Mouse (Mus musculus) G1E (cell line): ENCODE measurements around the gene Ppp1r37. TPM values are rescaled to one million over a fixed set of nuclear protein-coding genes. Genes with fewer than 3 reads are reported as not detected.

Experiments used
- ATAC-seq: 2 replicates; pipeline ENCODE4 v1.8.0; 2016; ENCODE audit warnings: mild to moderate bottlenecking; ENCODE audit not compliant: insufficient number of reproducible peaks, poor library complexity, low FRiP score, severe bottlenecking; ENCODE audit errors: extremely low read depth
- DNase-seq: peaks from one replicate; pipeline ENCODE4 v3.0.0; 2012; ENCODE audit warnings: low spot score
- H3K27me3 ChIP-seq: 2 replicates; pipeline ENCODE4 v1.6.1; 2012; ENCODE audit warnings: mild to moderate bottlenecking, low read length, inconsistent platforms; ENCODE audit not compliant: insufficient read depth
- H3K36me3 ChIP-seq: replicated peaks from 2 replicates; pipeline ENCODE3; 2012; ENCODE audit warnings: mild to moderate bottlenecking, inconsistent platforms
- H3K4me1 ChIP-seq: 2 replicates; pipeline ENCODE4 v1.6.1; 2012; ENCODE audit warnings: low read depth, low read length, inconsistent platforms, mixed read lengths; ENCODE audit not compliant: insufficient read depth
- H3K4me3 ChIP-seq: 2 replicates; pipeline ENCODE4 v1.5.1; 2012; ENCODE audit warnings: low read depth, mild to moderate bottlenecking, inconsistent platforms, low read length, moderate library complexity, mixed read lengths
- H3K9me3 ChIP-seq: replicated peaks from 2 replicates; pipeline ENCODE4 v1.6.1; 2012; ENCODE audit warnings: inconsistent platforms
- CTCF ChIP-seq: IDR thresholded peaks from 2 replicates; pipeline ENCODE4 v1.5.1; 2012; ENCODE audit warnings: low read depth, low read length, inconsistent platforms, mixed read lengths
- GATA1 ChIP-seq: IDR thresholded peaks from 2 replicates; pipeline ENCODE4 v1.6.1; 2012; ENCODE audit warnings: borderline replicate concordance, low read length, inconsistent platforms, mixed read lengths
- GATA2 ChIP-seq: IDR thresholded peaks from 2 replicates; pipeline ENCODE4 v1.6.1; 2012; ENCODE audit warnings: low read depth, low read length, inconsistent platforms, borderline replicate concordance
- POLR2AphosphoS5 ChIP-seq: IDR thresholded peaks from 2 replicates; pipeline ENCODE4 v1.6.1; 2012; ENCODE audit warnings: low read depth, low read length, inconsistent platforms; ENCODE audit not compliant: insufficient replicate concordance
- TAL1 ChIP-seq: conservative IDR thresholded peaks from 2 replicates; pipeline ENCODE4 v1.6.1; 2012; ENCODE audit warnings: low read depth, low read length, inconsistent platforms, mixed read lengths
- polyA plus RNA-seq: library from polyadenylated mRNA; stranded (reverse); fragments of >175 nt; gene quantifications from 2 replicates; pipeline ENCODE4 v1.2.3, GENCODE M21; 2012
- total RNA-seq, 2 experiments: library from RNA; stranded (forward) in 1 of 2; stranded (reverse) in 1 of 2; fragments of 200-1000 nt in 1 of 2; fragments of >200 nt in 1 of 2; fragmentation: Nextera tagmentation in 1 of 2; gene quantifications; 2 replicates each; pipeline ENCODE4 v1.2.3; 2014 to 2017

Gene Ppp1r37
- total and polyA plus RNA-seq, 3 experiments: 10.9 to 68.4 (median 23.0) TPM

- H3K27me3 ChIP-seq: no peaks in the 10 kb centered on the region
- H3K9me3 ChIP-seq: no peaks in the 10 kb centered on the region
- TF ChIP-seq GATA2: no peak
- no peak for TF ChIP-seq CTCF
- TF ChIP-seq TAL1: no peak
- TF ChIP-seq POLR2AphosphoS5: no peak
- TF ChIP-seq GATA1: no peak
- peaks cover 73% of the 10 kb centered on the region for H3K36me3 ChIP-seq
- DNase-seq (no peak), ATAC-seq (no peak)
- H3K4me3 ChIP-seq: no peak overlapping the region
- peaks cover 61% of the 10 kb centered on the region for H3K4me1 ChIP-seq
Measured at GRCm38 (mm10) chr7:19557982-19558900, 4.6 kb downstream of the Ppp1r37 start.

GRCm38 (mm10) chr7:19557086-19557485, 5.8 kb downstream of the Ppp1r37 start:
- peaks cover 82% of the 10 kb centered on the region for H3K36me3 ChIP-seq
- no peak for TF ChIP-seq POLR2AphosphoS5
- no peak for TF ChIP-seq GATA2
- TF ChIP-seq GATA1: no peak
- TF ChIP-seq CTCF: no peak
- TF ChIP-seq TAL1: no peak

GRCm38 (mm10) chr7:19554168-19554567, 8.7 kb downstream of the Ppp1r37 start:
- Histone ChIP-seq H3K27me3 (no peaks in the 10 kb centered on the region), H3K9me3 (no peaks in the 10 kb centered on the region), H3K4me3 (no peak overlapping the region), H3K36me3 (peaks cover 97% of the 10 kb centered on the region), H3K4me1 (peaks cover 38% of the 10 kb centered on the region)
- no peak for DNase-seq
- no peak for ATAC-seq
- TF ChIP-seq GATA2 (no peak), CTCF (no peak), GATA1 (no peak), POLR2AphosphoS5 (no peak), TAL1 (no peak)

More at GRCm38 (mm10) chr7:19557086-19557485, 5.8 kb downstream of the Ppp1r37 start:
- Histone ChIP-seq H3K27me3 (no peaks in the 10 kb centered on the region), H3K4me3 (no peak overlapping the region), H3K9me3 (no peaks in the 10 kb centered on the region), H3K4me1 (peaks cover 56% of the 10 kb centered on the region)
- no peak for ATAC-seq
- no peak for DNase-seq

GRCm38 (mm10) chr7:19552443-19552842, 10.4 kb downstream of the Ppp1r37 start:
- DNase-seq: no peak
- no peak for TF ChIP-seq GATA1
- TF ChIP-seq CTCF: no peak
- no peak for TF ChIP-seq TAL1
- TF ChIP-seq GATA2: no peak
- no peak for TF ChIP-seq POLR2AphosphoS5
- Histone ChIP-seq H3K27me3 (no peaks in the 10 kb centered on the region), H3K9me3 (no peaks in the 10 kb centered on the region), H3K4me3 (no peak overlapping the region), H3K36me3 (peaks cover 97% of the 10 kb centered on the region), H3K4me1 (peaks cover 26% of the 10 kb centered on the region)
- no peak for ATAC-seq

DNA sequence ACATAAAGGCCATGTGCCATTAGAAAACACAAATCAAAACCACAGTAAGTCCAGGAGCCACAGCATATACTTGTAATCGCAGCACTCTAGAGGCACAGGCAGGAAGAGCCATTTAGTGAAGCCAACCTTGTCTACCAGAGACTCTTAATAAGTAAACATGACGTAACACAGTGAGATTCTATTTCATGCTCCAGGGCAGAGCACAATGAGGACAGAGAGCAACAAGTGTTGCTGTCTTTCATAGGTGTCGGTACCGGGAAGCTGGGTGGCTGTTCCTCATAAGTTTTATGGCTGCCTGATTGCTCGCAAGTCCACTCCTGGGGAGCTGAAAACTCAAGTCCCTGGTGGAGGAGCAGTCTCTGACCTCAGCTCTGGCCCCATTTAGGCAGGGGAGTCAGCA, 11.2 kb downstream of the Ppp1r37 start:
- H3K9me3 ChIP-seq: no peaks in the 10 kb centered on the region
- ATAC-seq (no peak), DNase-seq (no peak)
- H3K27me3 ChIP-seq: no peaks in the 10 kb centered on the region
- peaks cover 22% of the 10 kb centered on the region for H3K4me1 ChIP-seq
- TF ChIP-seq TAL1 (no peak), CTCF (no peak), GATA2 (no peak), POLR2AphosphoS5 (no peak), GATA1 (no peak)
- H3K36me3 ChIP-seq: peaks cover 97% of the 10 kb centered on the region
- no peak overlapping the region for H3K4me3 ChIP-seq

DNA sequence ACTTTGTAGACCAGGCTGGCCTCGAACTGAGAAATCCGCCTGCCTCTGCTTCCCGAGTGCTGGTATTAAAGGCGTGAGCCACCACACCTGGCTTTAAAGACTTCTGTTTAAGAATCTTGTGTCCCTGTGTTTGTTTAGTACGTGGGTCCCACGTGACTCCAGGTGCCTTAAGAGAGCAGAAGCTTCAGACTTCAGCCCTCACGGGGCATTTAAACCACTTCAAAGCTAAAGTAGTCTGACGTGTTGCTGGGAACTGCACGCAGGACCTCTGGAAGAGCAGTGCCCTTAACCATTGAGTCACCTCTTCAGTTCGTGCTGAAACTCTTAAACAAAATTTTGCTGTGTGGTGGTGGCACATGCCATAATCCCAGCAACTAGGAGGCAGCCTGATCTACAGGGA, 13.5 kb downstream of the Ppp1r37 start:
- no peak for TF ChIP-seq GATA2
- TF ChIP-seq GATA1: no peak
- TF ChIP-seq CTCF: no peak
- TF ChIP-seq POLR2AphosphoS5: no peak
- no peak for TF ChIP-seq TAL1
- H3K4me3 ChIP-seq: no peak overlapping the region
- no peaks in the 10 kb centered on the region for H3K9me3 ChIP-seq
- no peak for ATAC-seq
- no peak for DNase-seq
- peaks cover 23% of the 10 kb centered on the region for H3K4me1 ChIP-seq
- peaks cover 92% of the 10 kb centered on the region for H3K36me3 ChIP-seq
- no peaks in the 10 kb centered on the region for H3K27me3 ChIP-seq
